Mouse (Mus musculus) kidney, adult 18-20 months (tissue): ENCODE data around the gene Ndufs3.

Experiments
- DNase-seq: peaks from one replicate; pipeline ENCODE4 v3.0.0; 2021

Gene Ndufs3

DNA sequence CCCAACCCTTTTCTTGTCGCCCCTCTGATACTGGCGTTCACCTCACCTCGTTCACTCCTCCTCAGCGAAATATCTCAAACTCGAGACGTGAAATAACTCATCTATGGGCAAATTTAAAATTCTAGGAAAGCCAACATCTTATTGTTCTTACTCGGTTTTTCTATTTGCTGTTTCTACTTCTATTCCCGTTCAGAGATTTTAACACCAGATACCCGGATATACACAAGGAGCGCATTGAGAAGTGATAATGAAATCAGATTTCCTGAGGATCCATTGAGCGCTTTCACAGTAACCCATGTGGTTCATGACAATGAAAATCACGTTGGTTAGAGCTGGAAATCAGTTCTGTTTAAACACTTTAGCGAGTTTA, 57.0 kb downstream of the Ndufs3 start:
- DNase-seq = no peak

- peak; percentile 99 for DNase-seq
Observed at GRCm38 (mm10) chr2:90846955-90847680, 57.5 kb downstream of the Ndufs3 start, which contains the start of gene Mtch2. Mtch2 (plus strand) TSS chr2:90847155.

DNA sequence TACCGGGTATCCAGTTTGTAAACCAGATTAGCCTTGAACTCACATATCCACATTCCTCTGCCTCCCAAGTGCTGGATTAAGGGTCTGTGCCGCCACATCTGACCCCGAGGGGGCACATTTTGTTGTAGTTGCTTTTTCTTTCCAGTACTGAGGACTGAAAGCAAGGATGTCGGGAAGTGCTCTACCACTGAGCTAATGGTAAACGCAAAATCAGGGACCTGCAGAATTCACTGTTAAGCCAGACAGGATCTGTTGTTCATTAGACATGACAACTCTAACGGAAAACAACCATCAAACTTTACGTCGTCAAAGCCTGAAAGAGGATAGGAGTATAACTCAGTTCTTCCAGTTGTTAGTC, 58.1 kb downstream of the Ndufs3 start:
- DNase-seq = no peak

DNA sequence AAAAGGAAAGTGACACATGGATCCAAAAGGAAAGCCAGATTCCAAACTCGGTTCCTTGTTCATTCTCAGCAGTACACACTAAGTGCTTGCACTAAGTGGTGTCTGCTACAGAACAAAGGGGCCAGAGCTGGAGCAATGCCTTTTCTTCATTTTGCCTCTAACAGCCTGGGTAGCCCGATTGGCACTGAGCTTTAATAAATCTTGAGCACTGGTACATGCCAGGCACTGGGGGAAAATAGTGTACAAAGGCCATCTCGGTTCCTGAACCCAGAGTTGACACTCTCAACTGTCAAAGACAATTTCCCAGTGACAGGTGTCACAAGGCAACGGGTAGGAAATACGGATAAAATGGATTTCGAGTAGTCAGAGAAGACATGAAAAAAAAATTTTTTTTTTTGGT, 58.5 kb downstream of the Ndufs3 start:
- DNase-seq = peak; percentile 42

DNA sequence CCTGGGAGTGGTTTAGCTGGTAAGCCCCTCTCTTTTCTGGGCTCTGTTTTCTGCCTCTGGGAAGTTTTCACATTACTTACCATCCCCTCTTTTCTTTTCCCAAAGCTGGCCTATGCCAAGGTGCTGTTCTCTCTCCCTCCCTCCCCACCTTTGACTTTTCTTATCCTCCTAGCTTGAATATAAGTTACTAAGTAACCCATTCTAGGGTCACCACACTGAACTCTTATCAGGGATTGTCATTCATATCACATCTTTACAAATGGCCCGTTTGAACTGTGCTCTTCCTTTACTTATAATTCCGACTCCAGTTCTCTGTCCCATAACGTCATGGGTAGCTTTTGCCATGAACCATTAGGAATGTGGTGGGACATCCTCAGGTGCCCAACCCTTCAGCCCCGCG, 59.4 kb downstream of the Ndufs3 start:
- DNase-seq = no peak
